Mouse (Mus musculus) stomach, embryonic 15.5 days (tissue): ENCODE results near the gene Nmnat2. TPM values are rescaled to one million over a fixed set of nuclear protein-coding genes. Genes with fewer than 3 reads are reported as not detected.

Experiments
- ATAC-seq: fragments of 200-750 bp; cut with Nextera tagmentation; 2 replicates; pipeline ENCODE4 v1.8.0; 2017; ENCODE audit warnings: low read depth, moderate number of reproducible peaks, moderate TSS enrichment; ENCODE audit not compliant: insufficient read depth, low FRiP score
- H3K27ac ChIP-seq: fragments of 300-500 bp; sonication (generic); 2 replicates; pipeline ENCODE4 v1.5.1; 2015; ENCODE audit warnings: mild to moderate bottlenecking, inconsistent platforms
- H3K27me3 ChIP-seq: fragments of 300-500 bp; sonication (generic); replicated peaks from 2 replicates; pipeline ENCODE4 v1.6.1; 2015; ENCODE audit warnings: inconsistent platforms
- H3K36me3 ChIP-seq: fragments of 300-500 bp; sonication (generic); 2 replicates; pipeline ENCODE4 v1.6.1; 2015; ENCODE audit warnings: inconsistent platforms
- H3K4me1 ChIP-seq: fragments of 300-500 bp; sonication (generic); 2 replicates; pipeline ENCODE4 v1.6.1; 2015; ENCODE audit warnings: inconsistent platforms
- H3K4me2 ChIP-seq: fragments of 300-500 bp; sonication (generic); 2 replicates; pipeline ENCODE4 v1.6.1; 2015; ENCODE audit warnings: mild to moderate bottlenecking, inconsistent platforms
- H3K4me3 ChIP-seq: fragments of 300-500 bp; sonication (generic); replicated peaks from 2 replicates; pipeline ENCODE4 v1.5.1; 2015; ENCODE audit warnings: inconsistent platforms
- H3K9ac ChIP-seq: fragments of 300-500 bp; sonication (generic); 2 replicates; pipeline ENCODE4 v1.6.1; 2015; ENCODE audit warnings: inconsistent platforms
- H3K9me3 ChIP-seq: fragments of 300-500 bp; sonication (generic); 2 replicates; pipeline ENCODE4 v1.6.1; 2016; ENCODE audit warnings: inconsistent platforms
- WGBS: fragments of 180-500 bp; shearing (Covaris S2); methylation state at CpG from one replicate; pipeline ENCODE4 v1.1.7; 2015; 5-methylcytosine and 5-hydroxymethylcytosine counted together
- polyA plus RNA-seq: library from polyadenylated mRNA; unstranded; fragments of >200 nt; fragmentation: Nextera tagmentation; extraction: Ambion mirVana; gene quantifications from 2 replicates; pipeline ENCODE4 v1.2.1, GENCODE M21; 2015

The Nmnat2 gene
- polyA plus RNA-seq, 1 experiment from 2014 or later: 2.4 TPM

DNA sequence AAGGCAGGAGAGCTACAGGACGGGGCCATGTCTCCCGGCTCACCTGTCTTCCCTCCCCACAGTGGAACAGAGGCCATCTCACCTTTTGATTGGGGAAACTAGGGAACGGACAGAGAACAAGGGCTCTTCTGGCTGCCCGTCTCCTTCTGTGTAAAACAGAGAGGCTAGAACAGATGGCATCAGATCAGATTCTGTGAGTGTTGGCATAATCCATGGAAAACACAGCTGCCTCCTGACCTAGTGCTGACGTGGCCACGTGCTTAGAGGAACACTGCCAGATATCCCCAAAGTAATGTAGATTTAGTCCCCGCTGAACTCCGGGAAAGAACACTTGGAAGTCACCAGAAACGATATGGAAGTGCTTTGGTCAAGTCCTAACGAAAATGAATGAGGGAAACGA, 90.6 kb downstream of the Nmnat2 start:
- WGBS: 74% methylated on average over 11 of the region's 11 CpGs
- Histone ChIP-seq H3K9me3 (no peaks in the 10 kb centered on the region), H3K9ac (no peak overlapping the region), H3K27me3 (no peaks in the 10 kb centered on the region), H3K4me3 (no peak overlapping the region), H3K36me3 (no peaks in the 10 kb centered on the region), H3K4me2 (no peak overlapping the region), H3K27ac (no peak overlapping the region), H3K4me1 (peaks cover 3% of the 10 kb centered on the region)
- no peak for ATAC-seq

GRCm38 (mm10) chr1:153048147-153048878, 93.5 kb downstream of the Nmnat2 start:
- 35% methylated on average over 14 of the region's 14 CpGs for WGBS
- Histone ChIP-seq H3K9me3 (no peaks in the 10 kb centered on the region), H3K27me3 (no peaks in the 10 kb centered on the region), H3K4me3 (no peak overlapping the region), H3K36me3 (no peaks in the 10 kb centered on the region), H3K4me1 (peaks cover 3% of the 10 kb centered on the region), H3K27ac (no peak overlapping the region), H3K4me2 (no peak overlapping the region), H3K9ac (no peak overlapping the region)
- no peak for ATAC-seq

- Histone ChIP-seq H3K36me3 (no peaks in the 10 kb centered on the region), H3K4me2 (no peak overlapping the region), H3K9ac (no peak overlapping the region), H3K4me3 (no peak overlapping the region), H3K9me3 (no peaks in the 10 kb centered on the region), H3K4me1 (peaks cover 3% of the 10 kb centered on the region), H3K27ac (no peak overlapping the region), H3K27me3 (no peaks in the 10 kb centered on the region)
- no peak for ATAC-seq
- WGBS: 46% methylated on average over 2 of the region's 2 CpGs
Measured at GRCm38 (mm10) chr1:153049451-153049850, 94.7 kb downstream of the Nmnat2 start.

DNA sequence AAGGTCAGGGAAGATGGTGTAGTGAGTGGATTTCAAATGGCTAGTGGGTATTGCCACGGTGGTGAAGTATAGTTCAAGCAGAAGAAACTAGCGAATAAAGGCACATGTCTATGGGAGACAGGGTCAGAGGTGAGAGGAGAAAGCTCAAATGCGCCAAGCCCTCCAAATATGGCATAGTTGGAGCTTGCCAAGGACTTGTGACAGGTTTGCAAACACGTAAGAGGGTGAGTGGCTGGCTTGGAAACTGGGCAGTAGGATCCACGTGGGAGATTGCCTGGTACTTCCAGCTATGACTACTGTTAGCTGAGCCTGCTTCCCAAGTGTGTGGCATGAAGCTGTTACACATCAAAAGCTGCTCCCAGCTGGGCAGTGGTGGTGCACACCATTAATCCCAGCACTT, 96.7 kb downstream of the Nmnat2 start:
- H3K4me1 ChIP-seq: peaks cover 3% of the 10 kb centered on the region
- ATAC-seq: no peak

DNA sequence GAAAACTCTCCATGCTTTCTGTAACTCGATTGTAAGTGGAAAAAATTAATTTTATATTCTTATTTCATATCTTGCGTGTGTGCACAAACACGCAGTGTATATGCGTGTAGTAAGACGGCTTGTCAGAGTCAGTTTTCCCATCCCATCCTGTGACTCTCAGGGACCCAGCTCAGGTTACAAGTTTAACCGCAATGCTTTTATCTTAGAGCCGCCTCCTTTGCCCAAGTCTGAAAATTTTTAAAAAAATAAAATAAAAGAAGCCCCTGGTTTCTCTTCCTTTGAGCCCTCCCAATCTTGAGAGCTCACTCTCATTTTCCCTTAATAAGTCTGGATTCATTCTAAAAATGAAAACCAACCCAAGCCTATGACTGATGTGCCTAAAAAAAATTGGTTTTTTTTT, 98.8 kb downstream of the Nmnat2 start:
- Histone ChIP-seq H3K27ac (no peak overlapping the region), H3K4me3 (no peak overlapping the region), H3K4me2 (no peak overlapping the region), H3K4me1 (no peaks in the 10 kb centered on the region), H3K9ac (no peak overlapping the region), H3K27me3 (no peaks in the 10 kb centered on the region), H3K9me3 (no peaks in the 10 kb centered on the region), H3K36me3 (no peaks in the 10 kb centered on the region)
- whole genome bisulfite sequencing: 36% methylated on average over 7 of the region's 7 CpGs
- no peak for ATAC-seq

More for the DNA sequence above, 96.7 kb downstream of the Nmnat2 start:
- 77% methylated on average over 5 of the region's 5 CpGs for WGBS
- Histone ChIP-seq H3K9me3 (no peaks in the 10 kb centered on the region), H3K4me3 (no peak overlapping the region), H3K36me3 (no peaks in the 10 kb centered on the region), H3K9ac (no peak overlapping the region), H3K27me3 (no peaks in the 10 kb centered on the region), H3K27ac (no peak overlapping the region), H3K4me2 (no peak overlapping the region)

DNA sequence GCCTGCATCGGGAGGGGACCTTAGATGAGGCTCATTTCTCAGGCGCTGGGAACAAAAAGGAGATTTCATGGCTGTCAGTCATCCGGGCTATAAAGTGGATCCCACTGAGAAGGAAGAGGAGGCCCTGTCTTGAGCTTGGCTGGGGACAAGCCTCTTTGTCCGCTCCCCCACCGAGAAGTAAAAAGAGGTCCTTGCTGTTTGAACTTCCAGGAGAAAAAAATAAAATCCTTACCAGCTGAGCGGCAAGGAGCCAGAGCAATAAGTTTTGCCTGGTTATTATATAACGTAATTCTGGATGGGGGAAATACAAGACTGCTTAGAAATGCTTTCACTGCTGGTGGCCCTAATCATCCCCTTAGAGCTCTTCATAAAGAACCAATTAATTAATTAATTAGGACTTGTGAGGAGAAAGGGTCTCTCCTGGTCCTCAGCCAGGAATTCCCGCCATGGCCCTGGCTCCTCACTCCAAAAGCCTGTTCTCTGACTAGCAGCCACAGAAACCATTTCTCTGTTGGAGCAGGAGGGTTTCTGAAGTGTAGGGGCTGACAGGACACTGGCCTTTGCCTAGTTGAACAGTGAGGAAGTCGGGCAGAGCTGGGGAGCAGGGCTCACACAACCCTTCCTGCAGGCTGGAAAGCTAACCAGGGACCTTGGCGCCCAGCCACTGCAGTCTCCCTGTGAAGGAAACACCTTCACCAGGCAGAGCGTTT, 99.5 kb downstream of the Nmnat2 start:
- 40% methylated on average over 11 of the region's 11 CpGs for WGBS
- no peaks in the 10 kb centered on the region for H3K9me3 ChIP-seq
- H3K4me1 ChIP-seq: no peaks in the 10 kb centered on the region
- H3K27me3 ChIP-seq: no peaks in the 10 kb centered on the region
- H3K4me2 ChIP-seq: no peak overlapping the region
- no peak overlapping the region for H3K4me3 ChIP-seq
- H3K36me3 ChIP-seq: no peaks in the 10 kb centered on the region
- H3K9ac ChIP-seq: no peak overlapping the region
- ATAC-seq: no peak
- no peak overlapping the region for H3K27ac ChIP-seq

DNA sequence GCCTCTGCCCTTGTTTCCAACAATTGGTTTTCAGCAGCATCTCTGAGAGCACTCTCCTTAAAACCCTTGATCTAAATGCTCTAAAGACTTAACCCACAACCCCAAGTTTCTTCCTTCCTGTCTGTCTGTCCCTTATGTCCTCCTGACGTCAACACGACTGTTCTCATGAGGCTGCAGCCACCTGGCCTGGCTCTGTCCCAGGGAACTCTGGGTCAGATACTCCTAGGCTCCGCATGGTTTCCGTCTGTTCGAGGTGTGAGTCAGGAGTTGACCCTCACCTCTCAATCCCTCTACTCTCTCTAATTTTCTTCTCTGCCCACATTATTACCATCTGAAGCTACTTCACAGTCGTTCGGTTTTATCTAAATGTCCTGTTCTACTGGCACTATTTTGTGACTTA, 103.5 kb downstream of the Nmnat2 start:
- Histone ChIP-seq H3K9me3 (no peaks in the 10 kb centered on the region), H3K27me3 (no peaks in the 10 kb centered on the region), H3K27ac (no peak overlapping the region), H3K4me3 (no peak overlapping the region), H3K4me1 (0 out of 2 replicates have a peak, but pooled peaks cover 6% of the 10 kb centered on the region), H3K36me3 (no peaks in the 10 kb centered on the region), H3K9ac (no peak overlapping the region), H3K4me2 (no peak overlapping the region)
- 66% methylated on average over 7 of the region's 7 CpGs for WGBS
- no peak for ATAC-seq

- H3K4me1 ChIP-seq: 0 out of 2 replicates have a peak, but pooled peaks cover 6% of the 10 kb centered on the region
- H3K9ac ChIP-seq: no peak overlapping the region
- H3K4me2 ChIP-seq: no peak overlapping the region
- no peak overlapping the region for H3K27ac ChIP-seq
- WGBS: 70% methylated on average over 9 of the region's 9 CpGs
- H3K27me3 ChIP-seq: no peaks in the 10 kb centered on the region
- no peaks in the 10 kb centered on the region for H3K36me3 ChIP-seq
- no peaks in the 10 kb centered on the region for H3K9me3 ChIP-seq
- no peak overlapping the region for H3K4me3 ChIP-seq
- no peak for ATAC-seq
Measured at GRCm38 (mm10) chr1:153059626-153060025, 104.8 kb downstream of the Nmnat2 start.

- Histone ChIP-seq H3K4me1 (0 out of 2 replicates have a peak, but pooled peaks cover 6% of the 10 kb centered on the region), H3K36me3 (no peaks in the 10 kb centered on the region), H3K27ac (no peak overlapping the region), H3K9ac (no peak overlapping the region), H3K4me2 (no peak overlapping the region), H3K9me3 (no peaks in the 10 kb centered on the region), H3K4me3 (no peak overlapping the region), H3K27me3 (no peaks in the 10 kb centered on the region)
- no peak for ATAC-seq
- WGBS: 20% methylated on average over 7 of the region's 7 CpGs
Measured at GRCm38 (mm10) chr1:153062547-153062946, 107.8 kb downstream of the Nmnat2 start.

- no peaks in the 10 kb centered on the region for H3K9me3 ChIP-seq
- no peaks in the 10 kb centered on the region for H3K36me3 ChIP-seq
- no peak overlapping the region for H3K4me2 ChIP-seq
- no peak overlapping the region for H3K9ac ChIP-seq
- H3K4me1 ChIP-seq: 0 out of 2 replicates have a peak, but pooled peaks cover 6% of the 10 kb centered on the region
- H3K4me3 ChIP-seq: no peak overlapping the region
- no peaks in the 10 kb centered on the region for H3K27me3 ChIP-seq
- peak overlapping the region; percentile 82 for H3K27ac ChIP-seq
- no peak for ATAC-seq
- 70% methylated on average over 9 of the region's 9 CpGs for WGBS
Measured at GRCm38 (mm10) chr1:153064784-153065390, 110.1 kb downstream of the Nmnat2 start.

DNA sequence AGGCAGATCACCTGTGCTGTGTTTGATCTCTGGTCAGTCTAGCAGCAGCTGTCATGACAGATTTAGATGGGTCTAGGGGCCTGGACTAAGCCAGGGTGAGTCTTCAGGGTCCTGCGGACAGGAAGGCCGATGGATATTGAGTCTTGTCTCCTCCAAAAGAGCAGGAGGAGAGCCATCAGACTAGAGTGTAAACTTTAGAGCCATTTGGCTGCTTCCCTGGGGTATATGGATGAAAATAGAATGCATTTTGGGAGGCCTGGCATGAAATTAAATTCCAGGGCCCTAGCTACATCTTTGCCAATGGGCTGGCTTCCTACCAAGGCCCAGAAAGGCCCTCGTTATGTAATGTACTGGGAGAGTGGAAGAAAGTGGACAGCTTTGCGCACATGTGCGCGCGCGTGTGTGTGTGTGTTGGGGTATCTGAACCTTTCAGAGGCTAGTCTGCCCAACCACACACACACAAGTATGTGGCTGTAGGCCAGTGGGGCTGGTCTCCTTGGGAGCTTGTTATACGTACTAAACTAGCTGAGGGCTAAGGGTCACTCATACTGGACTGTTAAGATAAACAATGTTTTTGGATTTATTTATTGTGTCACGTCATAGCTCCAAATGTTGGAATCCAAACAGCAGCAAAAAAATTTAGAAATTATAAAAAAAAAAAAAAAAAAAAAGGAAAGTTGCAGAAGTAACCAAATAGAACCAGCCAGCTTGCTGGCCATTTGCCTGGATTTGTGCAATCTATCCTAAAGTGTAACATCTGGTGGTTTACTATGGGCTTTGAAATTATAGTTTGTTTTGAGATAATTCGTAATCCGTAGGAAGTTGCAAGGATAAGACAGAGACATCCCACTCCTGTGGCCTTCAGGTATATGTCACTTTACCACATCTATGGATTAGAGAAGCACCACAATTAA, 110.9 kb downstream of the Nmnat2 start:
- peak overlapping the region; percentile 82 for H3K27ac ChIP-seq
- H3K4me2 ChIP-seq: no peak overlapping the region
- ATAC-seq: peak; percentile 80; the same call in 1 of the 2 replicates
- H3K27me3 ChIP-seq: no peaks in the 10 kb centered on the region
- WGBS: 59% methylated on average over 12 of the region's 12 CpGs
- no peak overlapping the region for H3K4me3 ChIP-seq
- 0 out of 2 replicates have a peak, but pooled peaks cover 6% of the 10 kb centered on the region for H3K4me1 ChIP-seq
- H3K9ac ChIP-seq: no peak overlapping the region
- no peaks in the 10 kb centered on the region for H3K9me3 ChIP-seq
- no peaks in the 10 kb centered on the region for H3K36me3 ChIP-seq
